Mouse (Mus musculus): ENCODE data around the gene Bnc2.

GRCm38 (mm10) chr4:84317421-84317820 is 357.7 kb downstream of the Bnc2 start:
- TF ChIP-seq CTCF (IDR thresholded peaks at IDR 0.05; ENCODE audit: low read depth, low read length) (no peak), POLR2A (IDR thresholded peaks at IDR 0.05; ENCODE audit: insufficient read depth, low read length) (no peak)
